Mouse (Mus musculus) induced T-regulatory cell, adult 2 months (primary cell): ENCODE results near the gene Slc35e3.
"Not testable (repeated sequence)": the region's sequence is repeated elsewhere in the genome, so short reads cannot be mapped to it uniquely, and the experiment has no call there.

Source experiments
- DNase-seq: peaks from one replicate; pipeline ENCODE4 v3.0.0-alpha.2; 2012; ENCODE audit warnings: low read depth

Slc35e3 gene

GRCm38 (mm10) chr10:117713466-117713865 is 32.7 kb downstream of the Slc35e3 start:
- DNase-seq, result no peak

GRCm38 (mm10) chr10:117712871-117713270 is 33.3 kb downstream of the Slc35e3 start:
- no peak for DNase-seq

GRCm38 (mm10) chr10:117712191-117712754 is 33.9 kb downstream of the Slc35e3 start:
- no peak for DNase-seq

GRCm38 (mm10) chr10:117711408-117711807 is 34.8 kb downstream of the Slc35e3 start:
- no peak for DNase-seq

GRCm38 (mm10) chr10:117710604-117711141 is 35.5 kb downstream of the Slc35e3 start, which contains the start of gene Mdm2:
Gene Mdm2, minus strand, starts transcription at chr10:117710758.
- DNase-seq, result peak; percentile 97

GRCm38 (mm10) chr10:117709930-117710603 is 36.1 kb downstream of the Slc35e3 start:
- peak; percentile 85 for DNase-seq

GRCm38 (mm10) chr10:117709326-117709830 is 36.8 kb downstream of the Slc35e3 start:
- DNase-seq, result peak; percentile 68

- DNase-seq, result no peak
Observed at GRCm38 (mm10) chr10:117708856-117709255, 37.3 kb downstream of the Slc35e3 start.

- DNase-seq, result no peak
Observed at GRCm38 (mm10) chr10:117708376-117708775, 37.8 kb downstream of the Slc35e3 start.

GRCm38 (mm10) chr10:117707114-117707838 is 38.9 kb downstream of the Slc35e3 start:
- DNase-seq, result no peak

GRCm38 (mm10) chr10:117706440-117706839 is 39.7 kb downstream of the Slc35e3 start:
- no peak for DNase-seq

GRCm38 (mm10) chr10:117705806-117706205 is 40.4 kb downstream of the Slc35e3 start:
- DNase-seq, result no peak

GRCm38 (mm10) chr10:117704964-117705335 is 41.2 kb downstream of the Slc35e3 start:
- no peak for DNase-seq

- not testable (repeated sequence) for DNase-seq
Observed at GRCm38 (mm10) chr10:117704314-117704963, 41.7 kb downstream of the Slc35e3 start.

- DNase-seq, result no peak
Observed at GRCm38 (mm10) chr10:117703506-117703905, 42.7 kb downstream of the Slc35e3 start.

GRCm38 (mm10) chr10:117702024-117702833 is 43.9 kb downstream of the Slc35e3 start:
- no peak for DNase-seq

- DNase-seq, result no peak
Observed at GRCm38 (mm10) chr10:117701034-117701829, 44.9 kb downstream of the Slc35e3 start.

GRCm38 (mm10) chr10:117700450-117700849 is 45.7 kb downstream of the Slc35e3 start:
- no peak for DNase-seq

GRCm38 (mm10) chr10:117699914-117700313 is 46.3 kb downstream of the Slc35e3 start:
- no peak for DNase-seq
